Mouse (Mus musculus): ENCODE measurements at regions not wholly inside any gene's neighbourhood (a gene's known extent, or its start where the extent isn't known, plus 50 kb on each side); places are given as distances from the start of the nearest gene placed in this dataset.

- Histone ChIP-seq H3K4me2 (ENCODE audit: low read length) (no peak overlapping the region), H3K27ac (replicated peaks in 1 of 2; ENCODE audit: control insufficient read depth in 1 of 2, insufficient read depth in 1 of 2, low read depth in 2 of 2, low read length in 2 of 2) (no peak overlapping the region), H3K27me3 (ENCODE audit: control insufficient read depth, insufficient read depth, low read length) (no peaks in the 10 kb centered on the region), H3K36me3 (ENCODE audit: control insufficient read depth, insufficient read depth, low read length) (no peaks in the 10 kb centered on the region), H3K4me3 (ENCODE audit: control insufficient read depth in 1 of 2, insufficient read depth in 1 of 2, low read depth in 1 of 2, low read length in 2 of 2) (no peak overlapping the region), H3K9ac (ENCODE audit: low read length) (no peak overlapping the region), H3K4me1 (ENCODE audit: control insufficient read depth in 2 of 2, insufficient read depth in 2 of 2, low read length in 2 of 2) (no peaks in the 10 kb centered on the region), H3K9me3 (ENCODE audit: control insufficient read depth, low read length) (no peaks in the 10 kb centered on the region)
- WGBS: 74% methylated on average over 18 of the region's 18 CpGs
- ATAC-seq (ENCODE audit: insufficient number of reproducible peaks, insufficient read depth, low FRiP score, low read depth): no peak
These were observed 175.6 kb downstream of the Basp1 start for GRCm38 (mm10) chr15:25237665-25238664.

GRCm38 (mm10) chr15:25236191-25236723 is 177.3 kb downstream of the Basp1 start:
- WGBS: 81% methylated on average over 6 of the region's 6 CpGs

GRCm38 (mm10) chr15:25234064-25234700 is 179.4 kb downstream of the Basp1 start:
- H3K4me1 ChIP-seq (ENCODE audit: control insufficient read depth in 2 of 2, insufficient read depth in 2 of 2, low read length in 2 of 2): no peaks in the 10 kb centered on the region
- H3K4me2 ChIP-seq (ENCODE audit: low read length): no peak overlapping the region
- 82% methylated on average over 10 of the region's 10 CpGs for WGBS
- H3K36me3 ChIP-seq (ENCODE audit: control insufficient read depth, insufficient read depth, low read length): no peaks in the 10 kb centered on the region
- H3K27ac ChIP-seq (replicated peaks in 1 of 2; ENCODE audit: control insufficient read depth in 1 of 2, insufficient read depth in 1 of 2, low read depth in 2 of 2, low read length in 2 of 2): no peak overlapping the region
- no peaks in the 10 kb centered on the region for H3K9me3 ChIP-seq (ENCODE audit: control insufficient read depth, low read length)
- no peak overlapping the region for H3K9ac ChIP-seq (ENCODE audit: low read length)
- no peak for ATAC-seq (ENCODE audit: insufficient number of reproducible peaks, insufficient read depth, low FRiP score, low read depth)
- H3K27me3 ChIP-seq (ENCODE audit: control insufficient read depth, insufficient read depth, low read length): no peaks in the 10 kb centered on the region
- H3K4me3 ChIP-seq (ENCODE audit: control insufficient read depth in 1 of 2, insufficient read depth in 1 of 2, low read depth in 1 of 2, low read length in 2 of 2): no peak overlapping the region

More at GRCm38 (mm10) chr15:25236191-25236723, 177.3 kb downstream of the Basp1 start:
- Histone ChIP-seq H3K4me1 (ENCODE audit: control insufficient read depth in 2 of 2, insufficient read depth in 2 of 2, low read length in 2 of 2) (no peaks in the 10 kb centered on the region), H3K36me3 (ENCODE audit: control insufficient read depth, insufficient read depth, low read length) (no peaks in the 10 kb centered on the region), H3K9ac (ENCODE audit: low read length) (no peak overlapping the region), H3K4me3 (ENCODE audit: control insufficient read depth in 1 of 2, insufficient read depth in 1 of 2, low read depth in 1 of 2, low read length in 2 of 2) (no peak overlapping the region), H3K4me2 (ENCODE audit: low read length) (no peak overlapping the region), H3K27me3 (ENCODE audit: control insufficient read depth, insufficient read depth, low read length) (no peaks in the 10 kb centered on the region), H3K27ac (replicated peaks in 1 of 2; ENCODE audit: control insufficient read depth in 1 of 2, insufficient read depth in 1 of 2, low read depth in 2 of 2, low read length in 2 of 2) (no peak overlapping the region), H3K9me3 (ENCODE audit: control insufficient read depth, low read length) (no peaks in the 10 kb centered on the region)
- no peak for ATAC-seq (ENCODE audit: insufficient number of reproducible peaks, insufficient read depth, low FRiP score, low read depth)

- Histone ChIP-seq H3K4me1 (ENCODE audit: control insufficient read depth in 2 of 2, insufficient read depth in 2 of 2, low read length in 2 of 2) (no peaks in the 10 kb centered on the region), H3K36me3 (ENCODE audit: control insufficient read depth, insufficient read depth, low read length) (no peaks in the 10 kb centered on the region), H3K9ac (ENCODE audit: low read length) (no peak overlapping the region), H3K27me3 (ENCODE audit: control insufficient read depth, insufficient read depth, low read length) (no peaks in the 10 kb centered on the region), H3K9me3 (ENCODE audit: control insufficient read depth, low read length) (no peaks in the 10 kb centered on the region), H3K4me2 (ENCODE audit: low read length) (no peak overlapping the region), H3K4me3 (ENCODE audit: control insufficient read depth in 1 of 2, insufficient read depth in 1 of 2, low read depth in 1 of 2, low read length in 2 of 2) (no peak overlapping the region), H3K27ac (replicated peaks in 1 of 2; ENCODE audit: control insufficient read depth in 1 of 2, insufficient read depth in 1 of 2, low read depth in 2 of 2, low read length in 2 of 2) (no peak overlapping the region)
- ATAC-seq (ENCODE audit: insufficient number of reproducible peaks, insufficient read depth, low FRiP score, low read depth): no peak
- WGBS: 93% methylated on average over 4 of the region's 4 CpGs
These were observed 183.4 kb downstream of the Basp1 start for GRCm38 (mm10) chr15:25230213-25230612.

- Histone ChIP-seq H3K36me3 (ENCODE audit: control insufficient read depth, insufficient read depth, low read length) (no peaks in the 10 kb centered on the region), H3K27ac (replicated peaks in 1 of 2; ENCODE audit: control insufficient read depth in 1 of 2, insufficient read depth in 1 of 2, low read depth in 2 of 2, low read length in 2 of 2) (no peak overlapping the region), H3K9ac (ENCODE audit: low read length) (no peak overlapping the region), H3K4me1 (ENCODE audit: control insufficient read depth in 2 of 2, insufficient read depth in 2 of 2, low read length in 2 of 2) (no peaks in the 10 kb centered on the region), H3K27me3 (ENCODE audit: control insufficient read depth, insufficient read depth, low read length) (no peaks in the 10 kb centered on the region), H3K4me3 (ENCODE audit: control insufficient read depth in 1 of 2, insufficient read depth in 1 of 2, low read depth in 1 of 2, low read length in 2 of 2) (no peak overlapping the region), H3K9me3 (ENCODE audit: control insufficient read depth, low read length) (no peaks in the 10 kb centered on the region), H3K4me2 (ENCODE audit: low read length) (no peak overlapping the region)
- WGBS: 89% methylated on average over 11 of the region's 11 CpGs
- no peak for ATAC-seq (ENCODE audit: insufficient number of reproducible peaks, insufficient read depth, low FRiP score, low read depth)
These were observed 183.8 kb downstream of the Basp1 start for GRCm38 (mm10) chr15:25229807-25230206.

- Histone ChIP-seq H3K9me3 (ENCODE audit: control insufficient read depth, low read length) (no peaks in the 10 kb centered on the region), H3K4me1 (ENCODE audit: control insufficient read depth in 2 of 2, insufficient read depth in 2 of 2, low read length in 2 of 2) (no peaks in the 10 kb centered on the region), H3K36me3 (ENCODE audit: control insufficient read depth, insufficient read depth, low read length) (no peaks in the 10 kb centered on the region), H3K27ac (replicated peaks in 1 of 2; ENCODE audit: control insufficient read depth in 1 of 2, insufficient read depth in 1 of 2, low read depth in 2 of 2, low read length in 2 of 2) (no peak overlapping the region), H3K9ac (ENCODE audit: low read length) (no peak overlapping the region), H3K27me3 (ENCODE audit: control insufficient read depth, insufficient read depth, low read length) (no peaks in the 10 kb centered on the region), H3K4me2 (ENCODE audit: low read length) (no peak overlapping the region), H3K4me3 (ENCODE audit: control insufficient read depth in 1 of 2, insufficient read depth in 1 of 2, low read depth in 1 of 2, low read length in 2 of 2) (no peak overlapping the region)
- 61% methylated on average over 7 of the region's 7 CpGs for WGBS
- ATAC-seq (ENCODE audit: insufficient number of reproducible peaks, insufficient read depth, low FRiP score, low read depth): no peak
These were observed 186.1 kb downstream of the Basp1 start for GRCm38 (mm10) chr15:25227496-25227895.

GRCm38 (mm10) chr15:25225936-25226335 is 187.6 kb downstream of the Basp1 start:
- no peak for ATAC-seq (ENCODE audit: insufficient number of reproducible peaks, insufficient read depth, low FRiP score, low read depth)
- Histone ChIP-seq H3K4me1 (ENCODE audit: control insufficient read depth in 2 of 2, insufficient read depth in 2 of 2, low read length in 2 of 2) (no peaks in the 10 kb centered on the region), H3K9me3 (ENCODE audit: control insufficient read depth, low read length) (no peaks in the 10 kb centered on the region), H3K36me3 (ENCODE audit: control insufficient read depth, insufficient read depth, low read length) (no peaks in the 10 kb centered on the region), H3K27me3 (ENCODE audit: control insufficient read depth, insufficient read depth, low read length) (no peaks in the 10 kb centered on the region), H3K4me2 (ENCODE audit: low read length) (no peak overlapping the region), H3K9ac (ENCODE audit: low read length) (no peak overlapping the region), H3K4me3 (ENCODE audit: control insufficient read depth in 1 of 2, insufficient read depth in 1 of 2, low read depth in 1 of 2, low read length in 2 of 2) (no peak overlapping the region), H3K27ac (replicated peaks in 1 of 2; ENCODE audit: control insufficient read depth in 1 of 2, insufficient read depth in 1 of 2, low read depth in 2 of 2, low read length in 2 of 2) (no peak overlapping the region)
- WGBS: 27% methylated on average over 3 of the region's 3 CpGs
